Mouse (Mus musculus): ENCODE measurements around the gene Pou2f3.

Gene Pou2f3

DNA sequence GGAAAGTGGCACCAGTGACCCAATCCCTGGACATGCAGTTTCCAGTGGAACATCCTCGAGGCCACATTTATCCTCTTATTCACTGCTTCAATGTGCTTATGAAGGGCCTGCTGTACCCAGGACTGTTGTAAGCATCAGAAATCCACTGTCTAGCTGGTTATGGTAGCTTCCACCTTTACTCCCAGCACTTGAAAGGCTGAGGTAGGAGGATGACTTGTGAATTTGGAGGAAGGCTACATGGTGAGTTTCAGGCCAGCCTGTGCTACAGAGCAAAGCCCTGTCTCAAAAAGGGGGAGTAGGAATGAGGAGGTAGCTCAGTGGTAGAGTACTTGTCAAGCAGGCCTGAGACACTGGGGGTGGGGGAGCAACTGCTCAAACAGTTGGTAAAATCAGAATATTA, 102.1 kb downstream of the Pou2f3 start:
- DNase-seq (ENCODE audit: low spot score): no peak

DNA sequence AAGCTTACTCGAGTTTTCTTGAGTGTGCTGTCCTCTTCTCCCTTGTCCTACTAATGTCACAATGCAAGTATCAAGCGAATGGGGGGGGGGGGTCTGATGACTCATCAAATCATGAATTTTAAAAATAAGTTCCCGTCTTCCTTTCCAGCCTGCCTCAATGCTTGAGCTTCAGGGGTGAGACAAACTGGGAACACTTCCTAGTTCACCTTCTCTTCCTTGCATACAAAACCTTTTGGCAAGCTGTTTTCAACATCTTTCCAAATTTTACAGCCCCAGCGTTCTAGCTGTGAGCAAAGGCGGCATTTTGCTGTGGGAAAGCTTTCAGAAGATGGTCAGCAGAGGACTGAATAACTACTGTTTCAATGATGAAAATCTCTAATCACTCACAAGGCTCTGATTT, 102.6 kb downstream of the Pou2f3 start:
- no peak for DNase-seq (ENCODE audit: low spot score)

DNA sequence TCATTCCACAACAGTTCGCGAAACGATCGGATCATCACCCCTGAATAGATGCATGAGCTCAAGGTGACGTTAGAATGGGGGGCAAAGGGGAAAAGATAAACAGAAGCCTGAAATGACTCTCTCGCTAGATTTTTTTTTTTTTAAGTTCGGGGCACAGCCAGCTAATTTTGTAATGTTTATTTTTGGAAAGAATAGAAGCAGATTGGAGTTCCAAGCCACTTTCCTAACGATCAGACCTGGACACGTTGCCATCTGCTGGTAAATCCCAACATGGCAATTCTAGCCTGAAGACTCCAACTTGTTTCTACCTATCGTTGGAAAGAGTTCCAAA, 103.0 kb downstream of the Pou2f3 start, which contains the start of gene Arhgef12:
Arhgef12 (minus strand) TSS at position 53 of the 331 bp plus-strand sequence.
- DNase-seq (ENCODE audit: low spot score): peak; percentile 69

DNA sequence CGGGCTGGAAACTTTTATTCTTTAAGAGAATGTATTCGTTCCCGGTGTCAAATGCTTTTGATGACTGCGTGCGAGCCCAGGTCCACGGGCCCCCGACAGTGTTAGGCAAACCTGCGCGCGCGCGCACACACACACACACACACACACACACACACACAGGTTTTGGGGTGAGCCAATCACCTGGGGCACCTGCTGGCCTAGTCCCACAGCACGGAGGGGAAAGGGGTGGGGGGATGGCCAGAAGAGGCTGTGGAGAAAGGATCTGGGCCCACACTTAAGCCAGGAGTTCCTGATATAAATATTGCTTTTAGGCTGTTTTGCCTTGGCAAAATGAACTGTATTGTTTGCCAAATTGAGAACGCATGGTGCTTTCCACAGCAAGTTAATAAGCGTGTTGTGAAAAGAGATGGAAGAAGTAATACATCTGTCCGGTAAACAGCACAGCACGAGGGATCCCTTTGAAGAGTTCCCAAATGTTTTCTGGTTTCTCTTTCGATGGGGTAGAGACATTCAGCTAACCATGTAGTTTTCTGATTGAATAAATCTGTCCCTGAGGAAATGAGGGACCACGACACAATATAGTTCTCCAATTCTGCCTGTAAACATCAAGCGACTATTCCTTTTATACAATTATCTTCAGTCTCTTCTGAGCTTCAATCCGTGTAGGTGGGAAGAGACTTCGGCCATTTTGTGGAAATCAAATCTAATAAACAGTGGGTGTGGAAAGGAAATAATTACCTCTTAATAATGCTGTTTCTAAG, 103.6 kb downstream of the Pou2f3 start:
- no peak for DNase-seq (ENCODE audit: low spot score)

DNA sequence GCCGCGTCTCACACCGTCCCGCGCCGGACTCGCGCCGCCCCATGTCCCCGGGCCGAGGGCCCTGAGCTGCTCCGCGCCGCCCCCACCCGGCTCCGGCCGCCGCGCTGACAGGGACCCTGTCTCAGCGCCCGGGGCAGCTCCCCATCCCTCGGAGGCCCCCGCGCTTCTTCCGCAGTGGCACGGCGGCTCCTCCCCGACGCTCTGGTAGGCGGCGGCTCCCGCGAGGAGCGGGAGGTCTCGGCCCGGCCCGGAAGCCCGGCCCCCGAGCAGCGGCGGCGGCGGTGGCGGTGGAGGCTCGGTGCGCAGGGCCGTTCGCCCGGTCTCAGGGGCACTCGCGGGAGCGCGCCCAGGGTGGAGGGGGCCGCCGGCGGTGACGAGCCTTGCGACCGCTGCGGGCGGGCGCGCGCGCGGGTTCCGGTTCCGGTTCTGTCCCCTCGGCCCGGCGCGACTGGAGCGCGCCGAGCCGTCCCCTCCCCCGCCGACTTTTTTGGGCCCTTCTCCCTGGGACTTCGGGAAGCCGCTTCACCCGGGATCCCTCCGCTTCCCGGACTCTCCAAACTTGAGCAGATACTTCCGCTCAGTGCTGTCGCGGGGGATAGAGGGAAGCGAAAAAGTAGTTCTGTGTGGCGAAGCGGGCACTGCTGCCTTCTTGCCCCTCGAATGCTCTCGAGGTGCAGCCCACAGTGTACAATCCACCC, 104.4 kb downstream of the Pou2f3 start:
- peak; percentile 92 for DNase-seq (ENCODE audit: low spot score)

DNA sequence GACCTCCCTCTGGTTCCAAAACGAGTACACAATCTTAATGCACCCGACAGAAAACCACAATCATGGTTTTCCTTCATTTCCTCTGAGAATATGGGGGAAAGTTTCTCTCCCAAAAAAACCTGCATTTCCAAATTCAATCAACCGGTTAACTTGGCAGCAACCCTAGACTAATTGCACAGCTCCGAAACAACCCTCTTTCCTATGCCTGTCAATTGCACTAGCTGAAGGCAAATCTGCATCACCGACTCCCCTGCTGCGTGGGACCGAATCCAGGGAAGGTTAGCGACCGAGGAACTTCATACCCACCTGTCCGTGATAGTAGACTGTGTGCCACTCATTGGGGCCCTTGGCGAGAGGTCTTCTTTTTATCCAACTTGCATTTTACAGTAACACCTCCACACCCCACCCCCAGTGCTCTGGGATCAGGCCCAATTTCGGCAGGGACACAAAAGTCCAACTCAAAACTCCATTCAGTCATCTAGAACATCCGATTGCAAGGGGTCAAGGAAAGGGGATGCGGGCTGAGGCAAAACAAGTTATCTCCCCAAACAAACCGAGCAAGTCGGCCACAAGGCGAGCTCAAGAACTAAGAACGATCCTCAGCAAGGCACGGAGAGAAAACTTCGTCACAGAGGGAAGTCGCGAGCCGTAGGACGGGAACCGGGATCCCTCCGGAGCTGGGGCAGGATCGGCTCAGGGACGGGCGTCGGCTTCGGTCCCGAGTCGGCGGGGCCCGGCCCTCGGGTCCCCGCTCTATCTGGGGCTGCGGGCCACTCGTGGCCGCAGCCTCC, 105.1 kb downstream of the Pou2f3 start:
- peak; percentile 39 for DNase-seq (ENCODE audit: low spot score)

DNA sequence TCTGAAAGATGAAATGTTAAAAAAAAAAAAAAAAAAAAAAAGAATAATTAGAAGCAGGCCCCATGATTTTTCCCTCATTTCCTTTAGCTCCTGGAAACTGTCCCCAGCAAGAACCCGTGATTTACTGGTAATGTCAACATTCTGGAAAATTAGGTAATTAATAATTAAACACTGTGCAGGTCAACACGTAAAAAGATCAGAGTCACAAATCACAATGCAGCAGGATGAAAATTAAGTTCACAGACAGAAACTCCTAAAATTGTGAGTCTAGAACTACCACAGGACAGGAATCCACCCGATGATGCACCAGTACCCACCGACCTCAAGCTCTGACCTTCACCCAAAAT, 105.7 kb downstream of the Pou2f3 start:
- DNase-seq (ENCODE audit: low spot score): peak; percentile 9

DNA sequence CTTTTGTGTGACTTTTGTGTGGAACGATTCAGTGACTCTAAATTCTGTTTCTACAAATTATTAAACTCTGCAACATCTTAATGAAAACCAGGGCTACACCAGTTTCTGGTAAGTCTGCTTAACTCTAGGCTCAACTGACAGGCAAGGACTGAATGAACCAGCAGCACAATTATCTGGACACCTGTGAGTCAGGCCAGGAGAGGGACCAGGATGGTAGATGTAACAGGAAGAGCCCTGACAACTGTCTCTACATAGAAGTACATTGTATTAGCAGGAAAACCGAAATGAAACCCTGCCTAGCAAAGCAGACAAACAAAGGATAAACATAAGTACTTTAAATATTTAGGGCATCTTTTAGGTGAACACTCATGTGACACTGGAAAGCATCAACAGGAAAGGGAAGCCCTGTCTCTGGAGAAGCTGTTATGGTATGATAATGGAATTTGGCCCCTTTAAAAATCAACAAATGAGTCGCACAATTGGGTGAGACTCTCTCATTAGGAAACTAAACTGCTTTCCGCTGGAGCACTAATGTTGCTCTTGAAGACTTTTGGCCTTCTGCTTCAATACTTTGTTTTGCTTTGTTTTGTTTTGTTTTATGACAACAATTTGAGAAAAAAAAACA, 106.4 kb downstream of the Pou2f3 start:
- peak; percentile 21 for DNase-seq (ENCODE audit: low spot score)

DNA sequence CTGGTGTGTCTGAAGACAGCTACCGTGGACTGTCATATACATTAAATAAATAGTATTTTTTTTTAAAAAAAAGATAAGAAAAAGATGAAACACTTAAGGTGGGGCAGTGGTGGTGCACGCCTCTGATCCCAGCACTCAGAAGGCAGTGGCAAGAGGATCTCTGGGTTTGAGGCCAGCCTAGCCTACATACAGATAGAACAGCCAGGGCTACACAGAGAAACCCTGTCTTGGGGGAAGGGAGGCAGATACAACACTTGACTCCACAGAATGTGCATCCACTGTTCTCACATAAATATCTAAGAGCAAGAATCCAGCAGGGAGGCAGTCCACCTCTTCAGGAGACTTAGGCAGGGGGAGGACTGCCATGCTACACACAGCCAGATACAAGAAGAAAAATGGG, 107.2 kb downstream of the Pou2f3 start:
- DNase-seq (ENCODE audit: low spot score): no peak

DNA sequence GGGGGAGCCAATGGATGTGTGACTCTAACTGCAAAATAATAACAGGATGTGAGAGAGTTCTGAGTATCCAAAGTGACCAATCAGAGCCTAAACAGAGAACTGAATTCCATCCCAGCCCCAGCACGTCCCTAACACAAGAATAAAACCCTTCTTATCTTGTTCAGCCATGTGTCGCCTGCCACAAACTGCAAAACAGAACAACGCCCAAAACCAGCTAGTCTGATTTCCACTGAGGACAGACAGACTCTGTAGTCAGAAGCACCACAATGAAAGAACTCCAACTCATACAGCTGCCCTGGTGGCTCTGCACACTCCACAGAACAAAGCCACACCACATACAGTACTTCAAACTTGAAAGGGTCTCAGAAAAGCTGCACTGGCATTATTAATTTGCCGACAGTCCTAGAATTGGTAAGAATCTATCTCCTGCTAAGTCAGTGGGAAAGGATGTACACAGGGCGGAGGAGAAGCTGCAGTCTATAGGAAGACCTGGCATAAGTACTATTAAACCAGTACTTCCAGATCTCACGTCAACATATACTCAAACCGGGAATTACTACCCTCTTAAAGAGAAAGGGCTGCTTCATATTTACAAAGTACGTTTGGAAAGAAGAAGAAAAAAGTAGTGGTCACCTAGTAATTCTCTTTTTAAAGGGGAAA, 108.1 kb downstream of the Pou2f3 start:
- no peak for DNase-seq (ENCODE audit: low spot score)

DNA sequence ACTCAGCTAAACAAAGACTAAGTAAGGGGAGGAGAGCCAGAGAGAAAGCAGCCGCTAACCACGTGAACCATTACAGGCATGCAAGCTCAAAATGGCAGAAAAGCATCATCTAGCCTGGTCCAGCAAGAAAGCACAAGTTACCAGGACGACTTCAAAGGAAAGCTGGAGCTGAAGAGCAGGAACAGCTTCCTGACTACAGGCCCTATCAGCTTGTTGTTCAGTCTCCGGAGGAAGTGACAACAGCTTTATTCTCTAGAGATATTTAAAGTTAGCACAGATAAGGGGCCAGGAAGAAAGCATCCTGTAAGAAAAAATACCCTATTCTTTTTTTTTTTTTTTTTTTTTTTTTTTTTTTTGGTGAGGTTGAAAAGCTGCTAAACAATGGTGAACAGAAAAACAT, 111.2 kb downstream of the Pou2f3 start:
- DNase-seq (ENCODE audit: low spot score): no peak

DNA sequence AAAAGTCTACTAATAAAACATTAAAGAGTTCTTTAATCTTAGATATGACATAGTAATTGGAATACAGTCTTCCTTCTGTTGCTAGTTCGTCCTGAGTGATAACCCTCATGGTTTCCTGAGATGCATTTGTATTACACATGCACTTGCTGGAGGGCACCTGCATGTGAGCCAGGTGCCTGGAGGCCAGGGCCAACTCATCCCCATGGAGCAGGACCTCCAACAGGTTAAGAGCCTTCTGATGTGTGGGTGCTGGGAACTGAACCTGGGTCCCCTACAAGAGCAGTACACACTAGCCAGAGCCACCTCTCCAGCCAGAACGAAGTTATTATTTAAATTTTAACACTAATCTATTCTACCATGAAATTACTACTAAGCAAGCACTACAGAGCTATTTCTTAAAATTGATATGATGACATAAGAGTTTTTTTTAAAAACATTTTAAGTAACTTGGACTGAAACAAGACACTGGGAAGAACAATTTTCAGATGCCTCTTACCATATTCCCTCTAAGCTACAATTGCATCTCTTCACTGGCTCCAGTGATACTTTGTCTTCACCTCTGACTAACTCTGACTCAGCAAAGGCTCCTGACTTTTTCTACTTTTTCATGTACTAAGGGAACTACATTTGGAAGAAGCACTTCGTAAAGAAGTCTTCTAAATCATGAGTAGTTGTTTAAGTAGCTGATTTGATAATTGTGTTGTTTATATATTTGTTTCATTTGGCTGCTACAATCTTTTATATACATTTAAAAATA, 112.2 kb downstream of the Pou2f3 start:
- no peak for DNase-seq (ENCODE audit: low spot score)

DNA sequence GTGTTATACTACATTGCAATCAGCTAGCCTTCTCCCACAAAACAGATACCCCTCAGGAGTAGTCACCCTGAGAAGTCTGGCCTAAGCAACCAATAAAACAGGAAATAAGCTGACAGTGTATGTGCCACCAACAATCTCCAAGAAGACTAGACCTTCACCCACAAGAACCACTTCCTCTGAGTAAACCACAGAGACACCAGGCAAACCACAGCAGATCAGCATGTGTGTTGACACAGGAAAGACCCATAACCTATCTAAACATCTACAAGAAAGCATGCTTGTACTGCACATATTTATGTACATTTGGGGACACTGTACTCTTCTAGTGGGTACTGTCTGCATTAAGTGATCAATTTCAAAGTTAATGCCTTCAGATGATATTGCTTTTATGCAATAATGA, 113.8 kb downstream of the Pou2f3 start:
- no peak for DNase-seq (ENCODE audit: low spot score)

DNA sequence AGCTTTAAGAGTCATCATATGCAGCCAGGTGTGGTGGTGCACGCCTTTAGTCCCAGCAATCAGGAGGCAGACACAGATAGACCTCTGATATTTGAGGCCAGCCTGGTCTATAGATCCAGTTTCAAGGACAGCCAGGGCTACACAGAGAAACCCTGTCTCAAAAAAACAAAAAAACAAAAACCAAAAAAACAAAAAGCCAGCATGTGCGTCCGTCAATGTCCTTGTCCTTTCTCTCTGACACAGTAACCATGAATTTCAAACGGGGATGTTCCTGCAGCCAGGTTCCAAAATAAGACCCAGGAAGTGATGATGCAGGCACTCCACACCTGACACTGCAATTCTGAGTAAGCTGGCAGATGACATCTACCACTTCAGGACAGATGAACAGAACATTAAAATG, 115.3 kb downstream of the Pou2f3 start:
- DNase-seq (ENCODE audit: low spot score): no peak

DNA sequence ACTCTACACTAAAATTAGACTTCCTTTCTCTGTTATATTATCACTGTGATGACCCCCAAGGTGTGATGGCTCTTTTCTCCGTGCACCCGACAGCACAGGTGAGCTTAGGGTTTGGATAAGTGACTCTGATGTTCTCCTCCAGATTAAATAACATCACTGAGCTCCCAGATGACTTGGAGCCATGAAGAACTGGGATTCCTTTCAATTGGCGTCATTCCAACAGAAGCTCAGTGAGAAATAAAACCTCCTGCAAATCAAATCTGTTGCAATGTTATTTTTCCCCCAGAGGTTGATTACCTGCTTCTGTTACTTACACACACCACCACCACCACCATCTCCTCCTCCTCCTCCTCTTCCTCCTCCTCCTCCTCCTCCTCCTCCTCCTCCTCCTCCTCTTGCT, 116.4 kb downstream of the Pou2f3 start:
- DNase-seq (ENCODE audit: low spot score): no peak

DNA sequence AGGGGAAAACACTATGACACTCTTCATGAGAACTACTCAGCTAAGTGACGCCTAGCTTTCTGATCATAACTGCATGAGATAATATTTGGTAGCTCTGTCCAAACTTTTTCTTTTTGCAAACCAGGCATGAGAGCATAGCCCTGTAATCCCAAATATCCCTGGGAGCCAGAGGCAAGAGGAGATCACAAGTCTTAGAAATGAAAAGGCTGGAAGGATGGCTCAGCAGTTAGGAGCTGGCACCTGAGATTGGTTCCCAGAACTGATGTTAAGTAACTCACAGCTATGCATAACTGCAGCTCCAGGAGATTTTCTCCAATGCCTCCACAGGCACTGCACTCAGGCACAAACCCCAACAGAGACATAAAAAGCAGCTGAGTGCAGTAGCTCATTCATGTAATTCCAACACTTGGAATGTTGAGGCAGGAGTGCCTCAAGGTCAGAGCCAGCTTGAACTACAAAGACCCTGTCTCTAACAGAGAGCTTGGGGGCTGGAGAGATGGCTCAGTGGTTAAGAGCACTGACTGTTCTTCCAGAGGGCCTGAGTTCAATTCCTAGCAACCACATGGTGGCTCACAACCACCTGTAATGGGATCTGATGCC, 124.4 kb downstream of the Pou2f3 start:
- no peak for DNase-seq (ENCODE audit: low spot score)

DNA sequence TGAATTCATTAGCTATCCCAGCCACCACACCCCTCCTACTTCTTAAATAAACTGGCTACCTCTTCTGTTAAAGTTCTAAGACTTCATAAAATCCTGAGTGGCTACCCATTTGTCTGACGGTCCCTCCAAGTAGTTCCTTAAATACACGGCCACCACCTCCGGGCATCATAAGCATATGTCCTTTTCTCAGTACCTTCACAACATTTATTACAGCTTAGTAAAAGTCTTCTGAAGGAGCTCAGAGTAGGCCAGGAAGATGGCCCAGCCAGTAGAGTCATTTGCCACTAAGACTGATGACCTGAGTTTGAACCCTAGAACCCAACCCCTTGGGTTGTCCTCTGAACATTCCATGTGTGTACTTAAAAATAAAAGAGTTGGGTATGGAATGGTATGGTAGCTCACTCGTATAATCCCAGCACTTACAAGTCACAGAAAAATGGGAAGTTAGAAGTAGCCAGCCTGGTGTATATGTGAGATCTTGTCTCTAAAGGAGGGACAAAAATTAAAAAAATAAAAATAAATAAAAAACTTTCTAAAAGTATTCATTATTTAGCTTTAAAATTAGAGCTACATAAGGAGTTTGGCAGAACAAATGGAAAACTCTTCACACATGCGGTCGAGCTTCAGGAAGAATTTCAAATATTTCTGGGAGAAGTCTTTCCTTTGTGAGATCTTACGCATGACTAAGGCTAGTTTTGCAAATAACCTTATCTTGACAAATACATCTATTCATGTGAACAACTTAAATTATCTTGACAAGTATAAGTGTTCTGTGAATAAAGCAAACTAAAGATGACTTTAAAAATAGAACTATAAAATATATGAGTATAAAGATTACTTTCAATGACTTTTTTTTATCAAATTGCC, 125.4 kb downstream of the Pou2f3 start:
- no peak for DNase-seq (ENCODE audit: low spot score)

DNA sequence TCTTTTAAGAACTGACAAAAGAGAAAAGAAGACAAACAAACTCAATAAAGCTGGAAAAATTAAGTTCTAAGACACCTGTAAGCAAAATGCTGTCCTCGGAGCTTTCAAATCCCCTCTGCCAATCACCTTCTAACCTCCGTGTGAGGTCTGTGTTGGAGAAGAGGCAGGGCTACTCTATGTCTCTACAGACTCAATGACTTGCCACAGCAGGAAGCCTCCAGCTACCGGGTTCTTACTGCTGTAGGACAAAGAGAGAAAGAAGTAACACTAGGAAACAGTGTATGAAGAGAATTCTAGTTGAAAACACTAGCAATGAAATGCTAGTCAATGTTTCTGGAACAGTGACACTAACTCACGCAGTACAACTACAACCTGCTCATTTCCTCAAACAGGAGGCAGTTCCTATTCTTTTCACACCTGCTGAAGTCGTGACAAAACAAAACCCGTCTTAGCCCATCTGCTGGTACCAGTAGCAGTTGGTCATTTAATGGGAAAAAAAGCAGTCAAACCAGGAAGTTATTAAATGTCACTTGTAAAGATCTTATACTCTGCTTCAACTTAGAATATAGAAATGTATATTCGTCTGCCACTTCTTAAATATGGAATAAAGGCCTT, 126.6 kb downstream of the Pou2f3 start:
- DNase-seq (ENCODE audit: low spot score): no peak

DNA sequence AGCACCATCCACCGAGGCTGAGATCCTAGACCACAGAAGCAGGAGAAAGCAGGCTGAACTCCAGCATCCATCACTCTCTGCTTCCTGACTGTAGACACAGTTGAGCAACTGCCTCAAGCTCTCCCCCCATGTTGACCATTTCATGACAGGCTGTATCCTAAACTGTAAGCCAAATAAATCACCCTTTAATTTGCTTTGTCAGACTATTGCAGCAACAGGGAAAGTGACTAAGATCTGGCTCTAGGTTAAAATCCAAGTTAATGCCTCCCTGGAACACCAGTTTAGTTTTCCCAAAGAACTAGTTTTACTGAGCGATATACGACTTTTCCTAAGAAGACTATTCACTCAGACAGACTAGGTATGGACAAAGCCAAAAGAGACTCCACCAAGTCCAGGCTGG, 131.5 kb downstream of the Pou2f3 start:
- DNase-seq (ENCODE audit: low spot score): no peak

DNA sequence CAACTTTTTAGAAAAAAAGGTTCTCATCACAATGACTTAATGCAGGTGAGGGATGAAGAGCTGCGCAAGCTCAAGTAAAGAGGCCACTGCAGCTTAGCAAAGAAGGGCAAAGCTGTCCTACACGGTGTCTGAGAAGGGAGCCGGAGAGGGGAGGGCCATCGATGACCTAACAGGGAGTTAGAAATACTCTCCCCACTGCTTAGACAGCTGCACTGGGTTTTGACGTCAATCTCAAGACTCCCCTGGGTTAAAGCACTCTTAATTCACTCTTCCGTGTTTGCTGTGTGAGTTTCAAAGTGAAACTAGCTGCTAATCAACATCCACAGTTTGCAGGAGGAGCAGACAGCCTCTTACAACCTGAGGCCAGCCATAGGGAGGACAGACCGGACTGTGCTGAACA, 134.0 kb downstream of the Pou2f3 start:
- no peak for DNase-seq (ENCODE audit: low spot score)

Measured in retina, embryonic 14.5 days (tissue).